8 mouse cellular contexts compared by ENCODE assay signal in genomic region chr10:121290682-121291078, GRCm38 (mm10).
A peak's percentile ranks its signal among the peaks of the same experiment; 100 is the strongest.
DNase-seq lines count a peak whose midpoint lies in the region; ATAC-seq lines count a peak whose summit lies in the region.

No protein-coding gene starts in this region.

- DNase-seq in hindbrain, embryonic 11.5 days (ENCODE audit: low spot score): peak; percentile 26
- DNase-seq in hindbrain, embryonic 10.5 days (ENCODE audit: low spot score): no peak
- peak; percentile 72 to 85 for DNase-seq in frontal cortex, adult 2 months (ENCODE audit: extremely low spot score in 1 of 2, low spot score in 1 of 2)
- DNase-seq in left cerebral cortex, postnatal 36 days (ENCODE audit: low spot score in 2 of 2): peak; percentile 74 to 85
- peak; percentile 82 for DNase-seq in right cerebral cortex, postnatal 25 days
- no peak for DNase-seq in Muller cell, postnatal 12 days (ENCODE audit: inconsistent ontology term)
- no peak for DNase-seq in thymus, postnatal 4 days
- DNase-seq in urinary bladder, postnatal 36 days (ENCODE audit: low spot score in 2 of 2): no peak

- H3K36me3 ChIP-seq in hindbrain, embryonic 11.5 days (ENCODE audit: control insufficient read depth, insufficient read depth, low read length): no peaks in the 10 kb centered on the region
- H3K36me3 ChIP-seq in hindbrain, embryonic 10.5 days: peaks cover 30% of the 10 kb centered on the region

- H3K4me1 ChIP-seq in hindbrain, embryonic 11.5 days (replicated peaks; ENCODE audit: control insufficient read depth, insufficient read depth, low read length): no peaks in the 10 kb centered on the region; the same call in 1 of the 2 replicates
- peaks cover 27% of the 10 kb centered on the region for H3K4me1 ChIP-seq in hindbrain, embryonic 10.5 days (replicated peaks)

- H3K4me2 ChIP-seq in hindbrain, embryonic 11.5 days (replicated peaks; ENCODE audit: low read depth, low read length): no peak overlapping the region

- WGBS in hindbrain, embryonic 11.5 days: 49% methylated on average over 20 of the region's 20 CpGs
- WGBS in hindbrain, embryonic 10.5 days: 60% methylated on average over 20 of the region's 20 CpGs

- H3K9ac ChIP-seq in hindbrain, embryonic 11.5 days (ENCODE audit: low read depth, low read length): no peak overlapping the region

- H3K4me3 ChIP-seq in hindbrain, embryonic 11.5 days (ENCODE audit: low read depth, low read length): no peak overlapping the region
- H3K4me3 ChIP-seq in hindbrain, embryonic 10.5 days: no peak overlapping the region

- no peaks in the 10 kb centered on the region for H3K9me3 ChIP-seq in hindbrain, embryonic 11.5 days (ENCODE audit: control insufficient read depth, low read length)
- no peaks in the 10 kb centered on the region for H3K9me3 ChIP-seq in hindbrain, embryonic 10.5 days

- H3K27ac ChIP-seq in hindbrain, embryonic 11.5 days (ENCODE audit: low read depth, low read length): peak overlapping the region; percentile 54
- H3K27ac ChIP-seq in hindbrain, embryonic 10.5 days: no peak overlapping the region

- ATAC-seq in hindbrain, embryonic 11.5 days (ENCODE audit: low FRiP score): peak; percentile 54

- no peaks in the 10 kb centered on the region for H3K27me3 ChIP-seq in hindbrain, embryonic 11.5 days (ENCODE audit: control insufficient read depth, insufficient read depth, low read length)
- peaks cover 8% of the 10 kb centered on the region for H3K27me3 ChIP-seq in hindbrain, embryonic 10.5 days (ENCODE audit: insufficient read depth, poor library complexity, severe bottlenecking)

- intact Hi-C loops in left cerebral cortex, postnatal 36 days (cut with DNase I): loop anchor here (2.0 kb wide), 1 partner anchor 20 kb away; no protein-coding TSS in a partner anchor

Comparison
In these comparisons a context has a peak if more than half of its experiments do, and no peak if none do; other contexts are left out.
1. DNase-seq: peak in hindbrain, embryonic 11.5 days (single experiment), frontal cortex, adult 2 months (2 of 2), left cerebral cortex, postnatal 36 days (2 of 2) and right cerebral cortex, postnatal 25 days (single experiment); none in hindbrain, embryonic 10.5 days (single experiment), Muller cell, postnatal 12 days (single experiment), thymus, postnatal 4 days (single experiment) and urinary bladder, postnatal 36 days (0 of 2).